Mouse (Mus musculus) forebrain, embryonic 13.5 days (tissue): ENCODE data around the gene Fancf. TPM values are rescaled to one million over a fixed set of nuclear protein-coding genes. Genes with fewer than 3 reads are reported as not detected.

Experiments
- ATAC-seq: fragments of 200-750 bp; cut with Nextera tagmentation; 2 replicates; pipeline ENCODE4 v1.8.0; 2017
- H3K27ac ChIP-seq: fragments of 300-500 bp; sonication (generic); 2 replicates; pipeline ENCODE4 v1.5.1; 2015; ENCODE audit warnings: inconsistent platforms, mild to moderate bottlenecking, moderate library complexity
- H3K27me3 ChIP-seq: fragments of 300-500 bp; sonication (generic); 2 replicates; pipeline ENCODE4 v1.6.1; 2015; ENCODE audit warnings: mild to moderate bottlenecking, inconsistent platforms
- H3K36me3 ChIP-seq: fragments of 300-500 bp; sonication (generic); 2 replicates; pipeline ENCODE4 v1.6.1; 2015; ENCODE audit warnings: mild to moderate bottlenecking, inconsistent platforms; ENCODE audit not compliant: poor library complexity, severe bottlenecking
- H3K4me1 ChIP-seq: fragments of 300-500 bp; sonication (generic); 2 replicates; pipeline ENCODE4 v1.6.1; 2015; ENCODE audit warnings: inconsistent platforms
- H3K4me2 ChIP-seq: fragments of 300-500 bp; sonication (generic); 2 replicates; pipeline ENCODE4 v1.6.1; 2015; ENCODE audit warnings: inconsistent platforms, mild to moderate bottlenecking, moderate library complexity
- H3K4me3 ChIP-seq: fragments of 300-500 bp; sonication (generic); 2 replicates; pipeline ENCODE4 v1.5.1; 2015; ENCODE audit warnings: mild to moderate bottlenecking, inconsistent platforms
- H3K9ac ChIP-seq: fragments of 300-500 bp; sonication (generic); 2 replicates; pipeline ENCODE4 v1.6.1; 2015; ENCODE audit warnings: mild to moderate bottlenecking, inconsistent platforms
- H3K9me3 ChIP-seq: fragments of 300-500 bp; sonication (generic); replicated peaks from 2 replicates; pipeline ENCODE4 v1.6.1; 2016; ENCODE audit warnings: inconsistent platforms
- WGBS: fragments of 180-500 bp; shearing (Covaris S2); methylation state at CpG from one replicate; pipeline ENCODE4 v1.1.7; 2015; 5-methylcytosine and 5-hydroxymethylcytosine counted together
- polyA plus RNA-seq: library from polyadenylated mRNA; unstranded; fragments of >200 nt; fragmentation: Nextera tagmentation; extraction: Ambion mirVana; gene quantifications from 2 replicates; pipeline ENCODE4 v1.2.1, GENCODE M21; 2015

Fancf gene
- polyA plus RNA-seq, result 3.6 and 5.2 TPM in 2 replicates

GRCm38 (mm10) chr7:51862097-51862492, at the start of gene Fancf:
Gene Fancf, minus strand, starts transcription at chr7:51862267.
- Histone ChIP-seq H3K4me2 (peak within 1 kb of the TSS; percentile 69), H3K27ac (peak within 1 kb of the TSS; percentile 99), H3K4me3 (peak within 1 kb of the TSS; percentile 72), H3K9me3 (no peaks in the 10 kb centered on the region), H3K9ac (peak within 1 kb of the TSS; percentile 91), H3K4me1 (peaks cover 36% of the 10 kb centered on the region), H3K36me3 (peaks cover 17% of the 10 kb centered on the region), H3K27me3 (no peaks in the 10 kb centered on the region)
- under 1% methylated on average over 43 of the region's 43 CpGs for WGBS
- peak; percentile 99 for ATAC-seq

- Histone ChIP-seq H3K9ac (no peak overlapping the region), H3K27me3 (no peaks in the 10 kb centered on the region), H3K36me3 (no peaks in the 10 kb centered on the region), H3K9me3 (no peaks in the 10 kb centered on the region), H3K4me2 (no peak overlapping the region), H3K4me1 (0 out of 2 replicates have a peak, but pooled peaks cover 5% of the 10 kb centered on the region), H3K4me3 (no peak overlapping the region), H3K27ac (peak overlapping the region; percentile 14; the same call in 1 of the 2 replicates)
- peak; percentile 43; the same call in 1 of the 2 replicates for ATAC-seq
- WGBS, result 60% methylated on average over 6 of the region's 6 CpGs
These were observed 37.0 kb upstream of the Fancf start for GRCm38 (mm10) chr7:51899066-51899465.

- Histone ChIP-seq H3K9ac (no peak overlapping the region), H3K9me3 (no peaks in the 10 kb centered on the region), H3K4me1 (0 out of 2 replicates have a peak, but pooled peaks cover 5% of the 10 kb centered on the region), H3K4me3 (no peak overlapping the region), H3K36me3 (no peaks in the 10 kb centered on the region), H3K27ac (no peak overlapping the region), H3K4me2 (no peak overlapping the region), H3K27me3 (no peaks in the 10 kb centered on the region)
- no peak; the same call in 1 of the 2 replicates for ATAC-seq
- WGBS, result 64% methylated on average over 2 of the region's 2 CpGs
These were observed 32.9 kb upstream of the Fancf start for GRCm38 (mm10) chr7:51894939-51895338.

- Histone ChIP-seq H3K27me3 (no peaks in the 10 kb centered on the region), H3K9me3 (no peaks in the 10 kb centered on the region), H3K4me1 (0 out of 2 replicates have a peak, but pooled peaks cover 5% of the 10 kb centered on the region), H3K4me3 (no peak overlapping the region), H3K36me3 (no peaks in the 10 kb centered on the region), H3K27ac (no peak overlapping the region), H3K9ac (no peak overlapping the region), H3K4me2 (no peak overlapping the region)
- no peak for ATAC-seq
- WGBS, result 85% methylated on average over 4 of the region's 4 CpGs
These were observed 32.2 kb upstream of the Fancf start for GRCm38 (mm10) chr7:51894133-51894801.

GRCm38 (mm10) chr7:51893008-51893407, 30.9 kb upstream of the Fancf start:
- H3K4me3 ChIP-seq, result no peak overlapping the region
- H3K9me3 ChIP-seq, result no peaks in the 10 kb centered on the region
- no peaks in the 10 kb centered on the region for H3K4me1 ChIP-seq
- no peak overlapping the region for H3K27ac ChIP-seq
- ATAC-seq, result no peak
- H3K36me3 ChIP-seq, result no peaks in the 10 kb centered on the region
- no peaks in the 10 kb centered on the region for H3K27me3 ChIP-seq
- no peak overlapping the region for H3K9ac ChIP-seq
- H3K4me2 ChIP-seq, result no peak overlapping the region
- 86% methylated on average over 4 of the region's 4 CpGs for WGBS

- Histone ChIP-seq H3K4me1 (no peaks in the 10 kb centered on the region), H3K36me3 (no peaks in the 10 kb centered on the region), H3K4me2 (no peak overlapping the region), H3K27ac (no peak overlapping the region), H3K27me3 (no peaks in the 10 kb centered on the region), H3K9me3 (no peaks in the 10 kb centered on the region), H3K9ac (no peak overlapping the region), H3K4me3 (no peak overlapping the region)
- WGBS, result 93% methylated on average over 1 of the region's 1 CpGs
- no peak for ATAC-seq
These were observed 30.3 kb upstream of the Fancf start for GRCm38 (mm10) chr7:51892224-51892965.

GRCm38 (mm10) chr7:51889601-51890000, 27.5 kb upstream of the Fancf start:
- Histone ChIP-seq H3K9ac (no peak overlapping the region), H3K27ac (no peak overlapping the region), H3K4me2 (no peak overlapping the region), H3K36me3 (no peaks in the 10 kb centered on the region), H3K4me3 (no peak overlapping the region), H3K9me3 (no peaks in the 10 kb centered on the region), H3K4me1 (no peaks in the 10 kb centered on the region), H3K27me3 (no peaks in the 10 kb centered on the region)
- ATAC-seq, result no peak
- 90% methylated on average over 7 of the region's 7 CpGs for WGBS

GRCm38 (mm10) chr7:51887678-51888567, 25.9 kb upstream of the Fancf start:
- Histone ChIP-seq H3K9me3 (no peaks in the 10 kb centered on the region), H3K4me1 (no peaks in the 10 kb centered on the region), H3K27me3 (no peaks in the 10 kb centered on the region), H3K36me3 (no peaks in the 10 kb centered on the region), H3K9ac (no peak overlapping the region), H3K4me3 (no peak overlapping the region), H3K27ac (no peak overlapping the region), H3K4me2 (no peak overlapping the region)
- 90% methylated on average over 11 of the region's 11 CpGs for WGBS
- ATAC-seq, result no peak

GRCm38 (mm10) chr7:51885345-51885744, 23.3 kb upstream of the Fancf start:
- whole genome bisulfite sequencing, result 68% methylated on average over 3 of the region's 3 CpGs
- no peaks in the 10 kb centered on the region for H3K36me3 ChIP-seq
- H3K9ac ChIP-seq, result no peak overlapping the region
- no peaks in the 10 kb centered on the region for H3K4me1 ChIP-seq
- H3K9me3 ChIP-seq, result no peaks in the 10 kb centered on the region
- no peak overlapping the region for H3K27ac ChIP-seq
- H3K4me2 ChIP-seq, result no peak overlapping the region
- H3K4me3 ChIP-seq, result no peak overlapping the region
- no peak for ATAC-seq
- no peaks in the 10 kb centered on the region for H3K27me3 ChIP-seq

GRCm38 (mm10) chr7:51880121-51880520, 18.1 kb upstream of the Fancf start:
- Histone ChIP-seq H3K9me3 (no peaks in the 10 kb centered on the region), H3K9ac (no peak overlapping the region), H3K4me3 (no peak overlapping the region), H3K4me1 (peaks cover 14% of the 10 kb centered on the region), H3K27me3 (no peaks in the 10 kb centered on the region), H3K27ac (no peak overlapping the region), H3K36me3 (no peaks in the 10 kb centered on the region), H3K4me2 (no peak overlapping the region)
- 87% methylated on average over 4 of the region's 4 CpGs for WGBS
- ATAC-seq, result no peak

- no peaks in the 10 kb centered on the region for H3K27me3 ChIP-seq
- WGBS, result under 1% methylated on average over 17 of the region's 17 CpGs
- H3K9ac ChIP-seq, result peak overlapping the region; percentile 84
- peak overlapping the region; percentile 84 for H3K27ac ChIP-seq
- peaks cover 14% of the 10 kb centered on the region for H3K4me1 ChIP-seq
- H3K4me3 ChIP-seq, result peak overlapping the region; percentile 57
- ATAC-seq, result peak; percentile 98
- H3K9me3 ChIP-seq, result no peaks in the 10 kb centered on the region
- H3K4me2 ChIP-seq, result peak overlapping the region; percentile 86
- no peaks in the 10 kb centered on the region for H3K36me3 ChIP-seq
These were observed 17.2 kb upstream of the Fancf start for GRCm38 (mm10) chr7:51879136-51879723.
